Mouse (Mus musculus): ENCODE results near the gene Zfp597. TPM values are rescaled to one million over a fixed set of nuclear protein-coding genes. Genes with fewer than 3 reads are reported as not detected.

Zfp597 gene
- polyA plus RNA-seq (2012; rRNA removed) (1.6 and 2.0 TPM in 2 replicates), polyA plus RNA-seq (2014; fragmentation: Nextera tagmentation; extraction: Ambion mirVana) (1.4 and 2.0 TPM in 2 replicates)

DNA sequence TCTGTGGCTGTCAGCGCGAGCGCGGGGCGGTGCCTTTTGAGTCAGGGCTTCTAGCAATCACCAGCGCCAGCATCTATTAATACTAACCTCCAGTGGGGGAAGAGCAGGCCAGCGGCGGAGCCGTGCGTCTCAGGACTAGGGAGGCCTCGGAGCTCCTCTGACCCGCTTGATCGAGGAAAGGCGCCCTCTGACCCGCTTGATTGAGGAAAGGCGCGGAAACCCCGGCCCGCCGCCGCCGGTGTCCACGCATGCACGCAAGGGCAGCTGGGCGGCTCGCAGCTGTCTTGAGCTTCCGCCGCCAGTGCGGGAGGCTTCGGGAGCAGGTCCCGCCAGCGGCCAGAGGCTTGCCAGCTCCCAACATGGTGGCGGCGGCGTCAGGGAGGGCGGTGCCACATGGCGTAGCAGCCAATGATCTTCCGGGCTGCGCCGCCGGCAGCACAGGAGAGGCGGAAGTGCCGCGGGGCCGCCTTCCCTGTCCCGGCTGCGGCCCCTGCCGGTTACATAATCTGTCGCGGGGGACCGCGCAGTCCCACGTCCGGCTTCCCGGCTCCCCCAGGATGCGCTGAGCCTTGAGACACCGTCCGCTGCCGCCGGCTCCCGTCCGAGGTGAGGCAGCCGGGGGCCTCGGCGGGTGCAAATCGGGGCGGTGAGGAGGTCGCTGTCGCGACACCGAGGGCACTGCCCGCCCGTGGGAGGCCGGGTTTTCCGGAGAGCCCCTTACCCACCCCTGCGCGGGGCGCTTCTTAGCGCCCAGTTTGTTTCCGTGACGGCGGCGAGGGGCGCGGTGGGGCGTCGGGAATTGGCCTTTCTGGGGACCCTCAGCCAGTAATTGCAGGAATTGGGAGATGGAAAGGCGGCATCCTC lies at the start of gene Zfp597, which contains the start of gene Gm20695:
Zfp597 (minus strand) TSS at position 361 of the 864 bp plus-strand sequence.
Gm20695 (plus strand) TSS at position 448 of the 864 bp plus-strand sequence.
- ATAC-seq (ENCODE audit: insufficient read depth) (peak; percentile 98), DNase-seq (ENCODE audit: low read depth in 3 of 3, low spot score in 3 of 3) (peak; percentile 87 to 88 (median 87))
- under 1% methylated on average over 88 of the region's 88 CpGs for WGBS (ENCODE audit: insufficient replicate concordance)

DNA sequence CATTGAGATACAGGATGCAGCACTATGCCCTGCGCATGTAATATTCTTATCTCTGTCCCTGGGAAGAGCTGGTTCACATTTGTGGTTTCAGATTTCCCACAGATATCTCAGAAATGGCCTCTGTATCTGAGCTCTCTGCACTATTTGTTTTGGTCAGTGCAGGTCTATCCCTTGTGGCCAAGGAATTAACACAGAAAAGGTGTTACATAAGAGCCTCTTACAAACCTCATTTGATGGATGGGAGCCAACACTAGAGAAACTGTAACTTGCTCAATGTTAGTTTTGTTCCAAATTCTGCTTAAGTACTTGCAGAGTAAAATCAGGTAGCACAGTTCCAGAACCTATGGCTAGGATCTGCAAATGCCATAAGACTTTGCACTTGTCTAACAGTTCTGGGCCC lies 49.7 kb upstream of the Zfp597 start:
- no peaks in the 10 kb centered on the region for H3K4me1 ChIP-seq (replicated peaks; ENCODE audit: control insufficient read depth in 2 of 2, insufficient read depth in 2 of 2, low read length in 1 of 2)
- no peak overlapping the region for H3K4me3 ChIP-seq (ENCODE audit: insufficient read depth in 1 of 2, low read depth in 2 of 2, low read length in 2 of 2)
- DNase-seq (ENCODE audit: low read depth in 3 of 3, low spot score in 3 of 3) (no peak), ATAC-seq (ENCODE audit: insufficient read depth) (no peak)
- 38% methylated on average over 1 of the region's 1 CpGs for WGBS (ENCODE audit: insufficient replicate concordance)
- no peaks in the 10 kb centered on the region for H3K27me3 ChIP-seq (ENCODE audit: control insufficient read depth, insufficient read depth, low read length)
- no peak overlapping the region for H3K4me2 ChIP-seq (ENCODE audit: low read depth)
- H3K9me3 ChIP-seq (ENCODE audit: control insufficient read depth, low read length), result no peaks in the 10 kb centered on the region
- TF ChIP-seq CTCF (IDR thresholded peaks at IDR 0.05; ENCODE audit: low read depth) (no peak), EP300 (IDR thresholded peaks at IDR 0.05; ENCODE audit: low read depth) (no peak)
- H3K27ac ChIP-seq, result no peak overlapping the region
- no peak overlapping the region for H3K9ac ChIP-seq (replicated peaks)
- H3K36me3 ChIP-seq (replicated peaks; ENCODE audit: control insufficient read depth, insufficient read depth, low read depth), result no peaks in the 10 kb centered on the region

More for the DNA sequence above, at the start of gene Zfp597, which contains the start of gene Gm20695:
- H3K36me3 ChIP-seq (replicated peaks; ENCODE audit: control insufficient read depth, insufficient read depth, low read depth), result no peaks in the 10 kb centered on the region
- peak within 1 kb of the TSS; percentile 90 for H3K9ac ChIP-seq (replicated peaks)
- H3K4me1 ChIP-seq (replicated peaks; ENCODE audit: control insufficient read depth in 2 of 2, insufficient read depth in 2 of 2, low read length in 1 of 2), result peaks cover 8 to 20% of the 10 kb centered on the region in 2 experiments
- peak within 1 kb of the TSS; percentile 83 for H3K4me2 ChIP-seq (ENCODE audit: low read depth)
- H3K9me3 ChIP-seq (ENCODE audit: control insufficient read depth, low read length), result no peaks in the 10 kb centered on the region
- TF ChIP-seq EP300 (IDR thresholded peaks at IDR 0.05; ENCODE audit: low read depth) (peak; percentile 38; the same call in 1 of the 2 replicates), CTCF (IDR thresholded peaks at IDR 0.05; ENCODE audit: low read depth) (peak; percentile 53)
- no peaks in the 10 kb centered on the region for H3K27me3 ChIP-seq (ENCODE audit: control insufficient read depth, insufficient read depth, low read length)
- H3K4me3 ChIP-seq (ENCODE audit: insufficient read depth in 1 of 2, low read depth in 2 of 2, low read length in 2 of 2), result peak within 1 kb of the TSS; percentile 80 to 87
- peak within 1 kb of the TSS; percentile 67 for H3K27ac ChIP-seq

DNA sequence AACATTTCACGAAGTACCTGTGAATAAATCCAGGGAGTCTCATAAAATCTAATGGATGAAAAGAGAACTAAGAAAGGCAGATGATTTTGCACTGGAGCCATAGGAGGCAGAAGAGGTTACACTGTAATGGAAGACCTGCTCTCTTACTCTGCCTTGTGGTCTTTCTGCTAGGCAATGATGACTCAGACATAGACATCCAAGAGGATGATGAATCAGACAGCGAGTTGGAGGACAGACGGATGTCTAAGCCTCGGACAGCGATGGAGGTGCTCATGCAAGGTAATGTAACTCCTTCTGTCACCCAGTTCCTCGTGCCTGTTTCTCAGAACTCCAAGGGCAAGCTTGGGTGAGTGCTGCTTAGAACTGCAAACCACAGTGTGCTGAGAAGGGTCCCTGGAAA lies 49.2 kb upstream of the Zfp597 start:
- H3K9ac ChIP-seq (replicated peaks), result no peak overlapping the region
- no peaks in the 10 kb centered on the region; the same call in 1 of the 2 replicates for H3K36me3 ChIP-seq (replicated peaks; ENCODE audit: control insufficient read depth, insufficient read depth, low read depth)
- ATAC-seq (ENCODE audit: insufficient read depth) (no peak), DNase-seq (ENCODE audit: low read depth in 3 of 3, low spot score in 3 of 3) (no peak)
- H3K4me3 ChIP-seq (ENCODE audit: insufficient read depth in 1 of 2, low read depth in 2 of 2, low read length in 2 of 2), result no peak overlapping the region
- TF ChIP-seq EP300 (IDR thresholded peaks at IDR 0.05; ENCODE audit: low read depth), result no peak
- TF ChIP-seq CTCF (IDR thresholded peaks at IDR 0.05; ENCODE audit: low read depth), result no peak
- no peaks in the 10 kb centered on the region for H3K27me3 ChIP-seq (ENCODE audit: control insufficient read depth, insufficient read depth, low read length)
- H3K4me2 ChIP-seq (ENCODE audit: low read depth), result no peak overlapping the region
- WGBS (ENCODE audit: insufficient replicate concordance), result 73% methylated on average over 6 of the region's 6 CpGs
- no peak overlapping the region for H3K27ac ChIP-seq
- H3K4me1 ChIP-seq (replicated peaks; ENCODE audit: control insufficient read depth in 2 of 2, insufficient read depth in 2 of 2, low read length in 1 of 2), result no peaks in the 10 kb centered on the region
- no peaks in the 10 kb centered on the region for H3K9me3 ChIP-seq (ENCODE audit: control insufficient read depth, low read length)

GRCm38 (mm10) chr16:3929151-3929550 lies 44.8 kb upstream of the Zfp597 start:
- ATAC-seq (ENCODE audit: insufficient read depth) (no peak), DNase-seq (ENCODE audit: low read depth in 3 of 3, low spot score in 3 of 3) (no peak)
- peaks cover 6% of the 10 kb centered on the region for H3K36me3 ChIP-seq (replicated peaks; ENCODE audit: control insufficient read depth, insufficient read depth, low read depth)
- TF ChIP-seq CTCF (IDR thresholded peaks at IDR 0.05; ENCODE audit: low read depth) (no peak), EP300 (IDR thresholded peaks at IDR 0.05; ENCODE audit: low read depth) (no peak)
- no peaks in the 10 kb centered on the region for H3K4me1 ChIP-seq (replicated peaks; ENCODE audit: control insufficient read depth in 2 of 2, insufficient read depth in 2 of 2, low read length in 1 of 2)
- H3K9ac ChIP-seq (replicated peaks), result no peak overlapping the region
- no peaks in the 10 kb centered on the region for H3K9me3 ChIP-seq (ENCODE audit: control insufficient read depth, low read length)
- no peak overlapping the region for H3K4me3 ChIP-seq (ENCODE audit: insufficient read depth in 1 of 2, low read depth in 2 of 2, low read length in 2 of 2)
- 57% methylated on average over 7 of the region's 7 CpGs for WGBS (ENCODE audit: insufficient replicate concordance)
- H3K4me2 ChIP-seq (ENCODE audit: low read depth), result no peak overlapping the region
- H3K27me3 ChIP-seq (ENCODE audit: control insufficient read depth, insufficient read depth, low read length), result no peaks in the 10 kb centered on the region
- no peak overlapping the region for H3K27ac ChIP-seq

DNA sequence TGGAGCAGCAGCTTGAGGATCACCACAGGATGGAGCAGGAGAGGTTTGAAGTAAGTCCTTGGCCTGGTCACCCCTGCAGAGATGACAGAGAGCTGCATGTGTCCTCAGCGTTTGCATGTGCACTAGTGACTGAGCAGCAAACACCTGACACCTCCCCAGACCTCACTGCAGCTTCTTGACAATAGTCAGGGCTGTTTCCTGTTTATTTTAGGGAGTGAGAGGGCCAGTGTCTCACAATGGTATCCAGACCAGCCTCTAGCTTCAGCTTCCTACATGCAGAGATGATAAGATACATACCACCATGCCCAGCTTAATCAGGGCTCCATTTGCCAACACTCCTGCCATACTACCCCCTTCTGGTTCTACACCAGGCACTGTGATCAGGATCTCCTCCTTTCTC lies 44.2 kb upstream of the Zfp597 start:
- H3K27ac ChIP-seq, result no peak overlapping the region
- no peaks in the 10 kb centered on the region for H3K9me3 ChIP-seq (ENCODE audit: control insufficient read depth, low read length)
- H3K4me1 ChIP-seq (replicated peaks; ENCODE audit: control insufficient read depth in 2 of 2, insufficient read depth in 2 of 2, low read length in 1 of 2), result no peaks in the 10 kb centered on the region
- ATAC-seq (ENCODE audit: insufficient read depth) (no peak), DNase-seq (ENCODE audit: low read depth in 3 of 3, low spot score in 3 of 3) (no peak)
- H3K9ac ChIP-seq (replicated peaks), result no peak overlapping the region
- peaks cover 6% of the 10 kb centered on the region for H3K36me3 ChIP-seq (replicated peaks; ENCODE audit: control insufficient read depth, insufficient read depth, low read depth)
- TF ChIP-seq EP300 (IDR thresholded peaks at IDR 0.05; ENCODE audit: low read depth), result no peak
- TF ChIP-seq CTCF (IDR thresholded peaks at IDR 0.05; ENCODE audit: low read depth), result no peak
- WGBS (ENCODE audit: insufficient replicate concordance), result 17% methylated on average over 1 of the region's 1 CpGs
- H3K27me3 ChIP-seq (ENCODE audit: control insufficient read depth, insufficient read depth, low read length), result no peaks in the 10 kb centered on the region
- no peak overlapping the region for H3K4me3 ChIP-seq (ENCODE audit: insufficient read depth in 1 of 2, low read depth in 2 of 2, low read length in 2 of 2)
- no peak overlapping the region for H3K4me2 ChIP-seq (ENCODE audit: low read depth)

Measured in liver, embryonic 14.5 days (tissue).